Mouse (Mus musculus) embryo, embryonic 11.5 days (tissue): ENCODE data around the gene Tstd2.

ENCODE experiments used
- DNase-seq: peaks from one replicate; pipeline ENCODE4 v3.0.0-alpha.2; 2012; ENCODE audit warnings: low read depth, low spot score

Tstd2 gene

DNA sequence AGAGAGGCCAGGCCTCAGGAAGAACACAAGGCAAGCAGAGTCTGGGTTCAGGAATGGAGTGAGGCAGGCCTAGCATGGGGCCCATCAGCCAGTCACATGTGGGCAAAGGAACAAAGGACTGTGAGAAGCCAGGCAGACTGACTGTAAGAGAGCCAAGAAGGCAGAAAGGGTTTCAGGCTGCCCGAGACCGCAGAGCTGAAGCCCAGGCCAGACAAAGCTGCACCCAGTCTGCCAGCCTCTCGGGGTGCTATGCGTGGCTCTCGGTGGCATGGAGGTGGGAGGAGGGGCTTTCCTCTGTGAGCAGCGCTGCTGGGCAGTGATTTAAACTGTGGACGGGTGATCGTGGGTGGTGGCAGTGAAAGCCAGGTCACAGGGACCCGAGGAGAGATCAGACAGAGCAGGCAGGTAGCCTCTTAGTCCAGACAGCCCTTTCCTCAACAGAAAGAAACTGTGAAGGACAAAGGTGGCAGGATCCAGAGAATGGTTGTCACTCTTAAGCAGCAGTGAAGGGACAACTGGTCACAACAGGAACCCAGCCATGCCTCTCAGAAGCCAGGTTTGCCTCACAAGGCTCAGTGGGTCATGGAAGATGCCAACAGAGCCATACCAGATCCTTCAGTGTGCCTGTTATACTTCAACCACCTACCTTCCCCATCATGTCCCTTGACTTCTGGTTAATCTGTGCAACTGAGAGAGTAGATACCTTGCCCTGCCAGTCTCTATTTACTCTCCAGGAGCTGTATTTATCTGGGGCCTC is 53.9 kb downstream of the Tstd2 start:
- DNase-seq: no peak

DNA sequence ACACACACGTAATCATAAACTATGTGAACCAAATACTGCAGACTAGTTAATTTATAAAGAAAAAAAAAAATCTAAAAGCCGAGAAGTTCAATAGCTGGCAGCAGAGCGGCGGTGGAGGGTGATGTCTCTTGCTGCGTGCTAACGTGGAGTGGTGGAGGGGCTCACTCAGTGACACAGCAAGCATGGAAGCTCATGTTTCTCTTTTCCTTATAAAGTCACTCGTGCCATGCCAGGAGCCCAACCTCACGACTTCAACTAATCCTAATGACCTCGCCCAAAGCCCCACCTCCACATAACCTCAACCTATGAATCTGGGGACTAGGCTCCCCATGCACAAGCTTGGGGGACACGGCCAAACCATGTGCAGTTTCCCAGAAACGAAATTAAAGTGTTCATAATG is 55.9 kb downstream of the Tstd2 start:
- no peak for DNase-seq

DNA sequence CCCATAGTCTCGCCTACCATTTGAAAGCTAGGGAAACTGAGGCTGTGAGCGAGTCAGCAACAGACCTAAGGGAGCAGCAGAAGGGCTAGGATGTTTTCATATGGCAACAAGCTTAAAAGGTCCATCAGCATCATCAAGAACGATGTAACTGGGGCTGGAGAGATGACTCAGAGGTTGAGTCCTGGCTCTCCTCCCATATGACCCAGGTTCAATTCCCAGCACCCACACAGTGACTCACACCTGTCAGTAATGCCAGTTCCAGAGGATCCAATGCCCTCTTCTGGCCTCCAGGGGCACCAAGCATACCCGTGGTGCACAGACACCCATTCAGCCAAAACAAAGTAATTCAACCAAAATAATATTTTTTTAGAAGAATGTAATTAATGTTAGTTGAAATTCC is 58.2 kb downstream of the Tstd2 start:
- DNase-seq: no peak

- no peak for DNase-seq
These were observed 61.6 kb downstream of the Tstd2 start for GRCm38 (mm10) chr4:46076892-46077291.

GRCm38 (mm10) chr4:46075664-46076063 is 62.8 kb downstream of the Tstd2 start:
- no peak for DNase-seq

GRCm38 (mm10) chr4:46073736-46074135 is 64.8 kb downstream of the Tstd2 start:
- no peak for DNase-seq

DNA sequence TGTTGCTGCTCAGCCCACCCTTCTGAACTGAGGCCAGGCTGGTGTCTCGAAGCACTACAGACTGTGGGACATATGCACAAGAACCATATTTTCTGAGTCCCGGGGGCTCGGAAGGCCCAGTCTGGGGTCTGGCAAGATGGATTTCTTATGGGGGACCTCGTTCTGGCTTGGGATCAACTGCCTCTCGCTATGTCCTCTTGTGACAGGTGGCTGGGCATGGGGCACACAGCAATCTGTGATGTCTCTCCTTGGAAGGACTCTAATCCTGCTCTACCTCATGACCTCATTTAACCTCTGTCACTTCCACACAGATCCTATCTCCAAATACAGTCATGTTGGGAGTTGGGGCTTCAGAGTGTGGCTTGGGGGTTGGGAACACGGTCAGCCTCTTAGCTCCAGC is 65.9 kb downstream of the Tstd2 start:
- no peak for DNase-seq

DNA sequence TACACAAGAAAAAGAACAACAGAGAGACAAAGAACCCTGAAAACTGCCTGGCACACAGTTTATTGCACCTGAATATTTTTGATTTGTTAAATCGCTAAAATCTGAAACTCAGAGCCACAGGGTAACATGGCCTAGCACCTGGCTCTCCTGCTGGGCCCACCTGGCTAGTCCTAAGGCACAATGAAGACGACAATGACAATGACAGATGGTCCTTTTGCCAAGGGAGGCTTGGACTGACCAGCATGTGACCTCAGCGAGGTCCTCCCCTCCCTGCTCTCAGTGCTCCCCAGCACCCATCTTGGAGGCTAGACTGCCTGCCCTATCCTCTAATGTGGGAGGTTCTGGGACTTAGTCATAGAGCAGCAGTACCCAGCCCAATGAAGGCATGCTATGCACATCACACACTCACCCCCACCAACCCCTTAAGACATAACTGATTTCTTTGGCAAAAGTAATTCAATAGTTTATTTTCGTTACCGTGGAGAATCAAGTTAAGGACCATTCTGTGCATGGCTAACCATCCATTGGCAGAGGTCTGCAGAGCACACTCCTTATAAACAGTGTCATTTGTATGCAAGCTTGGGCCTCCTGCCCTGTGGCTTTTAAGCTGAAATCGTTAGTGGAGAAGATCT is 68.5 kb downstream of the Tstd2 start:
- DNase-seq: no peak

DNA sequence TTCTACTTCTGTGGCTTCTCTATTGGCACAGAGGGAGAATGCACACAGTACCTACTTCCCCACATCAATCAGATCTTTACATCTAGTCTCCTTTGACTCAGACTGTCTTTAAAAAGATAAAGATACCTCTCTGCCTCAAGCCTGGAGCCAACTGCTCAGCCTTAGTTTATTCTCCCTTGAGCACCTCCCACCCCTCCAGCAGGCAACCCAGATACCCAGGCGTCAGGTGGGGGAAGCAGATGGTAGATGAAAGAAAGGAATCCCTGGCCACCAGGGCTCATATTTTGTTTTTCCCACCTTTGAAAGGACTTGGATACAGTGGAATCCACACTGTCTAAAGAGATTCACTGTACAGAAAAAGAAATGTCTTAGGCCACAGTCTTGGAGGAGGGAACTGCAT is 69.9 kb downstream of the Tstd2 start:
- DNase-seq: no peak

- no peak for DNase-seq
These were observed 70.4 kb downstream of the Tstd2 start for GRCm38 (mm10) chr4:46068060-46068459.

DNA sequence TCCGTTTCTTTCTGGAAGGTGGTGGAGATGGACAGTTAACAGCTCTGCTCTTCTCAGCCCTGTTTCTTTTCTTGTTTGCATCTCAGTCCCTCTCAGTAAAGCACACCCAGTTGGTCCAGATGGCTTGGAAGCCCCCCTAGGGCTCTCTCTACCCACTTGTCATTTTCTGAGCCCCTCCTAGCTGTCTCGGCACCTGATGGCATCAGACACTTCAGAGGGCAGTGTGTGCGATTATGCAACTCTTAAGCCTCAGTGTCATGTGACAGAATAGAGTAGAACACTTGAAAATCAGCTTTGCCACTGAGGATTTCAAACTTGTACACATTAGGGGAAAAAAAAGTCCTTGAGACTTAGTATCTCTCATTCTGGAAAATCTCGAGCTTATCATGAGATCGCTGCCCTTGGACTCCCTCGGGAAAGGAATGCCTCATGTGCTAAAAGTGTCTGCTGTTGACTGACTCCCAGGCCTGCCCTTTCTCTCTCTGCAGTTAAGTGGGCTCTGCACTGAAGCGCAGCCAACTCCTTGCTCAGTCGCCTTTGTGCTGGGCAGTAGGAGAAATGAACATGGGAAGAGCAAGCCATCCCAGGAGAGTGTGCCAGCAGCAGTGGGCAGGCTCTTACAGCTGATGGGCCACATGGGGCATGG is 72.7 kb downstream of the Tstd2 start:
- DNase-seq: no peak

DNA sequence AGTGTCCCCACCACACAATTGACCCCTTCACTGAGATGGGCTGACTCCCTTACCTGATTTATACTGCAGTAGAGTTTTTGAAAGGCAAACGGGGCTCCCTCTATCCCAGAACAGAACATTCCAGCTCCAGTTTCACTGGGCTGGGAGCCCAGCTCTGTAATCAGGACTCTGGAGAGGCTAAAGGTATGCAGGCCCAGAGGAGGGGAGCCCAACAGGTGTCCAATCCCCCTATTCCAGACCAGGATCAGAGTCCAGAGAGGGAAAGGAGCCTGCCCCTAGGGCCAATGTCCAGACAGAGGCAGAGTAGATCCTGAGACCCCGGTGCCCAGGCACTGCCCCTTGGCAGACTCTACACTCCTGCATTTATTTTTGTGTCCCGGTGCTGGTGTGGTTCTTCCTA is 73.5 kb downstream of the Tstd2 start:
- DNase-seq: no peak
